Mouse (Mus musculus): Measurements from ENCODE around the gene Bola2.
"Not testable (repeated sequence)": the region's sequence is repeated elsewhere in the genome, so short reads cannot be mapped to it uniquely, and the experiment has no call there.

Bola2 gene

GRCm38 (mm10) chr7:126708175-126708952 lies 13.2 kb downstream of the Bola2 start:
- DNase-seq (ENCODE audit: low spot score in 2 of 2): no peak

GRCm38 (mm10) chr7:126710266-126710665 lies 15.1 kb downstream of the Bola2 start:
- DNase-seq (ENCODE audit: low spot score in 2 of 2): no peak

GRCm38 (mm10) chr7:126711910-126712309 lies 16.7 kb downstream of the Bola2 start:
- no peak for DNase-seq (ENCODE audit: low spot score in 2 of 2)

GRCm38 (mm10) chr7:126715679-126716078 lies 20.5 kb downstream of the Bola2 start:
- no peak for DNase-seq (ENCODE audit: low spot score in 2 of 2)

- DNase-seq (ENCODE audit: low spot score in 2 of 2): no peak
Measured at GRCm38 (mm10) chr7:126717566-126717965, 22.4 kb downstream of the Bola2 start.

- DNase-seq (ENCODE audit: low spot score in 2 of 2): no peak
Measured at GRCm38 (mm10) chr7:126718787-126719337, 23.7 kb downstream of the Bola2 start.

GRCm38 (mm10) chr7:126721635-126722034 lies 26.4 kb downstream of the Bola2 start:
- no peak for DNase-seq (ENCODE audit: low spot score in 2 of 2)

- no peak for DNase-seq (ENCODE audit: low spot score in 2 of 2)
Measured at GRCm38 (mm10) chr7:126725077-126725476, 29.9 kb downstream of the Bola2 start.

- no peak for DNase-seq (ENCODE audit: low spot score in 2 of 2)
Measured at GRCm38 (mm10) chr7:126725667-126726066, 30.5 kb downstream of the Bola2 start.

GRCm38 (mm10) chr7:126730256-126730789 lies 35.1 kb downstream of the Bola2 start:
- not testable (repeated sequence) for DNase-seq (ENCODE audit: low spot score in 2 of 2)

GRCm38 (mm10) chr7:126736122-126736521 lies 40.9 kb downstream of the Bola2 start:
- no peak for DNase-seq (ENCODE audit: low spot score in 2 of 2)

GRCm38 (mm10) chr7:126739551-126739950 lies 44.4 kb downstream of the Bola2 start:
- no peak for DNase-seq (ENCODE audit: low spot score in 2 of 2)

- DNase-seq (ENCODE audit: low spot score in 2 of 2): no peak
Measured at GRCm38 (mm10) chr7:126740132-126740735, 45.0 kb downstream of the Bola2 start.

- no peak for DNase-seq (ENCODE audit: low spot score in 2 of 2)
Measured at GRCm38 (mm10) chr7:126740977-126741376, 45.8 kb downstream of the Bola2 start.

GRCm38 (mm10) chr7:126741452-126741851 lies 46.3 kb downstream of the Bola2 start:
- no peak for DNase-seq (ENCODE audit: low spot score in 2 of 2)

GRCm38 (mm10) chr7:126741964-126742482 lies 46.8 kb downstream of the Bola2 start:
- DNase-seq (ENCODE audit: low spot score in 2 of 2): no peak

GRCm38 (mm10) chr7:126746066-126746465 lies 50.9 kb downstream of the Bola2 start:
- peak in 1 of 2 experiments; percentile 55 for DNase-seq (ENCODE audit: low spot score in 2 of 2)

GRCm38 (mm10) chr7:126746798-126747197 lies 51.6 kb downstream of the Bola2 start:
- DNase-seq (ENCODE audit: low spot score in 2 of 2): no peak

- DNase-seq (ENCODE audit: low spot score in 2 of 2): no peak
Measured at GRCm38 (mm10) chr7:126748824-126749223, 53.6 kb downstream of the Bola2 start.

All from heart, adult 9 months (tissue).